Mouse (Mus musculus) neural tube, embryonic 11.5 days (tissue): ENCODE data around the gene Xrcc1. TPM values are rescaled to one million over a fixed set of nuclear protein-coding genes. Genes with fewer than 3 reads are reported as not detected.
"Not testable (repeated sequence)": the region's sequence is repeated elsewhere in the genome, so short reads cannot be mapped to it uniquely, and the experiment has no call there.

Experiments
- ATAC-seq: fragments of 200-750 bp; cut with Nextera tagmentation; 2 replicates; pipeline ENCODE4 v1.8.0; 2017; ENCODE audit warnings: moderate number of reproducible peaks, mild to moderate bottlenecking, moderate TSS enrichment, moderate library complexity; ENCODE audit not compliant: insufficient read depth, low FRiP score, low TSS enrichment
- DNase-seq: peaks from one replicate; pipeline ENCODE4 v3.0.0-alpha.2; 2015; ENCODE audit warnings: low spot score
- H3K27ac ChIP-seq: fragments of 300-500 bp; sonication (generic); 2 replicates; pipeline ENCODE4 v1.5.1; 2014; ENCODE audit warnings: low read depth, mild to moderate bottlenecking, low read length
- H3K27me3 ChIP-seq: fragments of 300-500 bp; sonication (generic); 2 replicates; pipeline ENCODE4 v1.6.1; 2014; ENCODE audit warnings: mild to moderate bottlenecking, low read length, mixed read lengths; ENCODE audit not compliant: control insufficient read depth, insufficient read depth
- H3K36me3 ChIP-seq: fragments of 300-500 bp; sonication (generic); 2 replicates; pipeline ENCODE4 v1.6.1; 2014; ENCODE audit warnings: mild to moderate bottlenecking, low read length, moderate library complexity, mixed read lengths; ENCODE audit not compliant: control insufficient read depth, insufficient read depth
- H3K4me1 ChIP-seq: fragments of 300-500 bp; sonication (generic); 2 replicates; pipeline ENCODE4 v1.6.1; 2014; ENCODE audit warnings: low read length, mixed read lengths; ENCODE audit not compliant: control insufficient read depth, insufficient read depth
- H3K4me2 ChIP-seq: fragments of 300-500 bp; sonication (generic); 2 replicates; pipeline ENCODE4 v1.6.1; 2014; ENCODE audit warnings: low read depth, mild to moderate bottlenecking, moderate library complexity
- H3K4me3 ChIP-seq: fragments of 300-500 bp; sonication (generic); 2 replicates; pipeline ENCODE4 v1.5.1; 2014; ENCODE audit warnings: low read depth, low read length
- H3K9ac ChIP-seq: fragments of 300-500 bp; sonication (generic); 2 replicates; pipeline ENCODE4 v1.6.1; 2014; ENCODE audit warnings: mild to moderate bottlenecking, low read length
- H3K9me3 ChIP-seq: fragments of 300-500 bp; sonication (generic); 2 replicates; pipeline ENCODE4 v1.6.1; 2016; ENCODE audit warnings: low read length; ENCODE audit not compliant: control insufficient read depth
- WGBS: fragments of 180-500 bp; shearing (Covaris S2); extraction: QIAGEN DNeasy Blood & Tissue Kit; methylation state at CpG from one replicate; pipeline ENCODE4 v1.1.7; 2014; 5-methylcytosine and 5-hydroxymethylcytosine counted together
- polyA plus RNA-seq: library from polyadenylated mRNA; unstranded; fragments of >200 nt; fragmentation: Nextera tagmentation; extraction: Ambion mirVana; gene quantifications from 2 replicates; pipeline ENCODE4 v1.2.1, GENCODE M21; 2014

The Xrcc1 gene
- polyA plus RNA-seq, 1 experiment from 2014 or later = 120 TPM

- not testable (repeated sequence) for H3K9me3 ChIP-seq, H3K4me2 ChIP-seq, H3K27ac ChIP-seq, H3K4me3 ChIP-seq, ATAC-seq, H3K36me3 ChIP-seq, DNase-seq, H3K4me1 ChIP-seq, H3K27me3 ChIP-seq, H3K9ac ChIP-seq
- 92% methylated on average over 8 of the region's 8 CpGs for WGBS
Observed at GRCm38 (mm10) chr7:24618374-24618773, 72.3 kb downstream of the Xrcc1 start.

- Histone ChIP-seq H3K4me2 (no peak overlapping the region), H3K9ac (no peak overlapping the region), H3K36me3 (no peaks in the 10 kb centered on the region), H3K27me3 (no peaks in the 10 kb centered on the region), H3K4me1 (no peaks in the 10 kb centered on the region), H3K9me3 (no peaks in the 10 kb centered on the region), H3K27ac (no peak overlapping the region), H3K4me3 (no peak overlapping the region)
- no peak for ATAC-seq
- DNase-seq = no peak
- WGBS = 46% methylated on average over 13 of the region's 13 CpGs
Observed at GRCm38 (mm10) chr7:24619671-24620397, 73.7 kb downstream of the Xrcc1 start.

DNA sequence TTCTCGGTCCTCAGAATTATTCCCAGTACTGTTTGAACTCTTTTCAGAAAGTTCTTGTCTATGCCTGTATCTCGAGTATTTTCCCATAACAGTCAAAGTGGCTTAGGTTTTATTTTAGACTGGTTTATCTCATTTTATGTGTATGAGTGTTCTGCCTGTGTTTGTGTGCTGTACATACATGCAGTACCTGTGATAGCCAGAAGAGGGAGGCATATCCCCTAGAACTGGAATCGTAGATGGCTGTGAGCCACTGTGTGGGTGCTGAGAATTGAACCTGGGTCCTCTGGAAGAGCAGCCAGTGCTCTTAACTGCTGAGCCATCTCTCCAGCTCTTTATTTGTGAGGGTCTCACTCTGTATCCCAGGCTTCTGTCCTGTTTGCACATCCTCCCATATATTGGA lies 75.1 kb downstream of the Xrcc1 start:
- Histone ChIP-seq H3K4me2 (no peak overlapping the region), H3K4me1 (no peaks in the 10 kb centered on the region), H3K9me3 (no peaks in the 10 kb centered on the region), H3K9ac (no peak overlapping the region), H3K27me3 (no peaks in the 10 kb centered on the region), H3K36me3 (no peaks in the 10 kb centered on the region), H3K27ac (no peak overlapping the region), H3K4me3 (no peak overlapping the region)
- DNase-seq (no peak), ATAC-seq (no peak)
- 86% methylated on average over 3 of the region's 3 CpGs for WGBS

DNA sequence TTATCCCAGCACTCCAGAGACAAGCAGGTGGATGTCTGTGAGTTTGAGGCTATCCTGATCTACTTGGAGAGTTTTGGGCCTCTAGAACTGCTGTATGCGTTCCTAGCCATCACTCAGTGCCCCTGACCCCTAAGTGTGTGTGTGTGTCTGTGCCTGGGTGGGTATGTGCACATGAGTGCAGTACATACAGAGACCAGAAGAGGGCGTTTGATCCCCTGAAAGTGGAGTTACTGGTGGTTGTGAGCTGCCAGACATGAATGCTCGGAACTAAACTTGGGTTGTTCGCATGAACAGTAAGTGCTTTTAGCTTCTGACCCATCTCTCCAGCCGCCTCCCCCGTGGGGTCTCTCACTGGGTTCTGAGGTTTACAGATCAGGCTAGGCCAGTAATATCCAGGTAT lies 76.9 kb downstream of the Xrcc1 start:
- Histone ChIP-seq H3K27me3 (no peaks in the 10 kb centered on the region), H3K4me2 (no peak overlapping the region), H3K36me3 (no peaks in the 10 kb centered on the region), H3K4me3 (no peak overlapping the region), H3K27ac (no peak overlapping the region), H3K9me3 (no peaks in the 10 kb centered on the region), H3K9ac (no peak overlapping the region), H3K4me1 (no peaks in the 10 kb centered on the region)
- ATAC-seq = no peak
- 86% methylated on average over 6 of the region's 6 CpGs for WGBS
- no peak for DNase-seq

Other genes with a start within 250 kb of the Xrcc1 start
- gene Zfp61, start 245.1 kb upstream of the Xrcc1 start, polyA plus RNA-seq = 34.4 and 40.9 TPM in 2 replicates
- 12.2 and 16.5 TPM in 2 replicates for gene Zfp94, start 229.6 kb upstream of the Xrcc1 start, polyA plus RNA-seq
- gene Tescl, start 212.4 kb upstream of the Xrcc1 start, polyA plus RNA-seq = not detected in 2 replicates
- gene Lypd5, start 197.1 kb upstream of the Xrcc1 start, polyA plus RNA-seq = not detected in 2 replicates
- 2.4 and 3.8 TPM in 2 replicates for gene Kcnn4, start 176.0 kb upstream of the Xrcc1 start, polyA plus RNA-seq
- gene Smg9, start 146.7 kb upstream of the Xrcc1 start, polyA plus RNA-seq = 21.8 and 27.3 TPM in 2 replicates
- gene Irgc1, start 94.0 kb upstream of the Xrcc1 start, polyA plus RNA-seq = not detected in 2 replicates
- 1.5 and 2.2 TPM in 2 replicates for gene Plaur, start 83.8 kb upstream of the Xrcc1 start, polyA plus RNA-seq
- 6.9 and 8.1 TPM in 2 replicates for gene Cadm4, start 64.3 kb upstream of the Xrcc1 start, polyA plus RNA-seq
- gene Zfp428, start 39.3 kb upstream of the Xrcc1 start, polyA plus RNA-seq = 69.2 and 79.1 TPM in 2 replicates
- gene AC161166.1, start 33.8 kb upstream of the Xrcc1 start, polyA plus RNA-seq = 0.50 and 0.70 TPM in 2 replicates
- gene Irgq, start 15.6 kb upstream of the Xrcc1 start, polyA plus RNA-seq = 16.4 and 19.1 TPM in 2 replicates
- not detected in 2 replicates for gene Pinlyp, start 171 bp upstream of the Xrcc1 start, polyA plus RNA-seq
- 23.4 and 23.5 TPM in 2 replicates for gene Ethe1, start 41.3 kb downstream of the Xrcc1 start, polyA plus RNA-seq
- gene Zfp575, start 41.4 kb downstream of the Xrcc1 start, polyA plus RNA-seq = 1.7 and 2.1 TPM in 2 replicates
- gene Phldb3, start 64.5 kb downstream of the Xrcc1 start, polyA plus RNA-seq = 0.11 TPM in 1 of 2 replicates, not detected in the other
- gene Lypd3, start 90.3 kb downstream of the Xrcc1 start, polyA plus RNA-seq = 0.76 and 0.99 TPM in 2 replicates
- gene Tex101, start 130.4 kb downstream of the Xrcc1 start, polyA plus RNA-seq = not detected in 2 replicates
- gene BC049730, start 163.0 kb downstream of the Xrcc1 start, polyA plus RNA-seq = not detected in 2 replicates
- gene Gm4763, start 180.6 kb downstream of the Xrcc1 start, polyA plus RNA-seq = not detected in 2 replicates
- not detected in 2 replicates for gene Cd177, start 214.0 kb downstream of the Xrcc1 start, polyA plus RNA-seq
- not detected in 2 replicates for gene Ceacam10, start 230.9 kb downstream of the Xrcc1 start, polyA plus RNA-seq